Mouse (Mus musculus): Measurements from ENCODE around the gene Dsp. TPM values are rescaled to one million over a fixed set of nuclear protein-coding genes. Genes with fewer than 3 reads are reported as not detected.

The Dsp gene
- total RNA-seq (2015) (0.23 and 0.29 TPM in 2 replicates), total RNA-seq (2017) (0.15 and 0.37 TPM in 2 replicates)

- peak; percentile 46 for ATAC-seq (ENCODE audit: poor library complexity, severe bottlenecking)
Measured at GRCm38 (mm10) chr13:38151069-38151588, at the start of gene Dsp. Dsp (plus strand) TSS chr13:38151294.

DNA sequence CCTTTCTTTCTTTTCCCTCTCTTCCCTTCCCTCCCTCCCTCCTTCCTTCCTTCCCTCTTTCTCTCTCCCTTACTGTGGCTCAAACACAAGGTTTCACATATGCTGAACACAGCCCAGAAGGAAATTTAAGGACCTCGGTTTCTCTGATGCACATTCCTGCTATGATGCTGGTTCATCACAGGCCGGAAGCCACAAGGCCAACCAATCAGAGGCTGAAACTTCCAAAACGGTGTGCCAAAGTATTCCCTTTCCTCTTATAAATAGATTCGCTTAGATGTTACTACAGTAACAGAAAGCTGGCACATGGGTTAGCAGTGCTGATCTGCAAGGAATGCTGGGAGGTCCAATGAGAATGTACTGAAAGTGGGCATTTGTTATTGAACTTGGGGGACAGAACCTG is 47.7 kb upstream of the Dsp start:
- no peak for ATAC-seq (ENCODE audit: poor library complexity, severe bottlenecking)

GRCm38 (mm10) chr13:38104501-38104900 is 46.6 kb upstream of the Dsp start:
- ATAC-seq (ENCODE audit: poor library complexity, severe bottlenecking) = no peak

GRCm38 (mm10) chr13:38109081-38109480 is 42.0 kb upstream of the Dsp start:
- no peak for ATAC-seq (ENCODE audit: poor library complexity, severe bottlenecking)

DNA sequence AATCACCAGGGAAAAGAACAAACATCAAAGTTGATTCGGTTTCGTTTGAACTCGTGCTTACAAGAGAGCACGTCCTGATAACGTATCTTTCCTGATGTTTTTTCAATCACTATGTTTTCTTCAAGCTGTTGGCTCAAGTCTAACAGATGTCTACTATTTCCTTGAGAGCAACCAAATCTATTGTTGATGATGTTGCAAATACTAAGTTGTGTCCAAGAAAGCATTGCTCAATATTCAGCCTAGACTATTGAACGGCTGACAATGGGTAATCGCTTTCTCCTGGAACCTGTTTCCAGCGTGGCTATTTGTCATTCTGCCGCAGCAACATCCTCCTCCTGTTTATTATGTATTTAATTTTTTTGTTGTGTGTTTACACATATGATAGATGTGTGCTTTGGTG is 28.8 kb upstream of the Dsp start:
- no peak for ATAC-seq (ENCODE audit: poor library complexity, severe bottlenecking)

- ATAC-seq (ENCODE audit: poor library complexity, severe bottlenecking) = no peak
Measured at GRCm38 (mm10) chr13:38123666-38124065, 27.4 kb upstream of the Dsp start.

- no peak for ATAC-seq (ENCODE audit: poor library complexity, severe bottlenecking)
Measured at GRCm38 (mm10) chr13:38127683-38128082, 23.4 kb upstream of the Dsp start.

DNA sequence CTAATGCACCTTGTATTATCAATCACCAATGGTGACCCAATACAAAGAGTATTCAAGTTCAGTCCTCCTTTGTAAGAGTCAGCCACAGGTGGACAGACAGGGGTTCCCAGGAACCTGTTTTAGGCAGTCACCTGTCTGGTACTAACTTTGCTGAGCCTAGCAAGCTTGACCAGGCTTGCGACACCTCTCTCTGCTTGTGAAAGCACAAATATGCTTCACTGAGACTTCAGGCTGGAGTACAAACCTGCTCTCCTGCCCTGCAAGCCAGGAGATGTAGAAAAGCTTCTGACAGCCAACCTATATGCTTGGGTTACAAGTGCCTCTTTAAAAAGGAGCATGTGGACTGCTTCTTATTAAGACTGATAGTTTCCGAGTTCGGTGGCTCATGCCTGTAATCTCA is 22.8 kb upstream of the Dsp start:
- no peak for ATAC-seq (ENCODE audit: poor library complexity, severe bottlenecking)

DNA sequence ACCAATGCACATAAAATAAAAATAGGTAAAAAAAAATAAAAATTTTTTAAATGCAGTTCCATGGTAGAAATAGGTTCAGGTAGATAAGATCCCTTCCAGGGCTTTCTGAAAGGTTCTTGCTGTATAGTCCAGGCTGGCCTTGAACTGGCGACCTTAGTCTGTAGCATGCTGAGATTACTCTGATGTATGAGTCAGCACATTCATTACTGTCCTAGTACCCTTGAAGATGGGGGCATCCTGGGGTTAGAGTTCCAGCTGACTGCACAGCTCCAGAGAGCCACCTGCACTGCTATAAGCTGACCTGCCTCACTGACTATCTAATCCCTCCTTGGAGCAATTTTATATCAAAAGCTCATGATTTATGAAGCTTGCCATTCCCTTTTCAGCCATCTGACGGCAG is 21.6 kb upstream of the Dsp start:
- ATAC-seq (ENCODE audit: poor library complexity, severe bottlenecking) = no peak

GRCm38 (mm10) chr13:38130116-38130515 is 21.0 kb upstream of the Dsp start:
- ATAC-seq (ENCODE audit: poor library complexity, severe bottlenecking) = no peak

DNA sequence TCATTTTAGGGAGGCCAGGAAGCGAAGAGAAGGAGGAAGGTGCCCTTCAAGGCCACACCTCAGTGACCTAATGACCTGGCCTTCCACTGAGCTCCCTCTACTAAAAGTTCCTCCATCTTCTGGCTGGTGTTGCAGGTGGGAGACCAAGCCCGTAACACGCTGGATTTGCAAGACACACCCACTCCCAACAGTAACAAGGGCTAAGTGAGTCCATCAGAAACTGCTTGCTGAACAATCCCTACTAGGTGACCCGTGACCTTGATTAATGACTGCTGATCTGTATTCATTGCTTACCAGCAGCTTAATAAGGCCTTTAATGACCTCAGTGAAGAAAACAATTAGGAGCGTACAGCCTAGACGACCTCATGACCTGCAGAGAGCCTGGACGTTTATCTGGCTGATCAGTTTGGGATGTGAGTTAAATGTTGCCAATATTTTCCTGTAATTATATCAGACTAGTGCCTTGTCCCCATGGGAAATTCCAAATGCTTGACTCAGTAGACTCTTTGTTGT is 18.0 kb upstream of the Dsp start:
- no peak for ATAC-seq (ENCODE audit: poor library complexity, severe bottlenecking)

- no peak for ATAC-seq (ENCODE audit: poor library complexity, severe bottlenecking)
Measured at GRCm38 (mm10) chr13:38140521-38140920, 10.6 kb upstream of the Dsp start.

GRCm38 (mm10) chr13:38144962-38145713 is 6.0 kb upstream of the Dsp start:
- no peak for ATAC-seq (ENCODE audit: poor library complexity, severe bottlenecking)

- ATAC-seq (ENCODE audit: poor library complexity, severe bottlenecking) = no peak
Measured at GRCm38 (mm10) chr13:38148348-38148747, 2.7 kb upstream of the Dsp start.

DNA sequence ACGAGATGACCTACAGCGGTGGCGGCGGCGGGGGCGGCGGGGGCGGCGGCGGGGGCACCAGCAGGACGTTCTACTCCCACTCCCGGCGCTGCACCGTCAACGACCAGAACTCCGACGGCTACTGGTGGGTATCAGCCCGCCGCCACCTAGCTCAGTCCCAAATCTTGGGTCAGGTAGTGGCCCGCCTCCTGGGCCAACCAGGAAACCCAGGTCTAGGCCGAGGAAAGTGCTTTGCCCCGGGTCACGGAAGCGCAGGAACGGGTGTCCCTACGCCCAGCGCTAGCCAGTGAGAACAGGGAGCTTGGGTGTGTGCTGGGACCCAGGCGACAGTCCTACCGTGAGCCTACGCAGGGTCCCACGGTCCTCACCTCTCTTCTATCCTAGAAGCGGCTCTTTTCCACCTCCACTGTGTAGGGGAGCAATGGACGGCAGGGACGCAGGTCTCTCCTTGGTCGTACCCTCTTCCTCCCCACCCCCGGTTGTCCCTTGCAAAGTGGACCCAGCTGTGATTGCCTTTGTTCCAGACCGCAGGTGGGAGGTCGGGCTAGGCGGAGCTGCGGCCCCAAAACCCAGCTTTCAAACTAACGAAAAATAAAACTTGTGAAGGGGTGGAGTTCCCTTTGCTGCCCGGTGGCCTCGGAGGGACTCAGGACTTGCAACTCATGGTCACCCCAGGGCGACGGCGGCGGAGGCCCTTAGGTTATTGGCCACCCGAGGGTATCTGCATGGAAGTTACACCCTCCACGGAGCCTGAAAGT is 756 bp downstream of the Dsp start:
- ATAC-seq (ENCODE audit: poor library complexity, severe bottlenecking) = peak; percentile 37

GRCm38 (mm10) chr13:38152429-38153035 is 1.4 kb downstream of the Dsp start:
- peak; percentile 63 for ATAC-seq (ENCODE audit: poor library complexity, severe bottlenecking)

DNA sequence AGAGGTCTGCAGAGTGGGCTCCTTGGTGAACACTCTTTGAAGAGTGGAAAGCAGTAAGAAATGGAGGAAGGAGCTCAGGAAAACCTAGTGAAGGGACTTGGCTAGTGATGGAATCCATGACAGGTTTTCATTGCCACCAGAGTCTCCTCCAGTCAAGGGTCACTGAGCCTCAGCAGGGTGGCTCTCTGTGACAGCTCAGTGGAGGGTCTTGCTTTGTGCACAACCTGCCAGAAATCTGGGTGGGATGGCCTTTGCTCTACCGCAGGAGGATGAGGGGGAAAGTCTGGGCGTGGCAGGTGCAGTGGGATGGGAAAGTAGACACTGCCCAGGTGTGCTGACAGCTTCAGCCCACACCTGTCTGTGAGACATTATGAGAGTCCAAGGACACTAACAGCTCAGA is 4.4 kb downstream of the Dsp start:
- no peak for ATAC-seq (ENCODE audit: poor library complexity, severe bottlenecking)

DNA sequence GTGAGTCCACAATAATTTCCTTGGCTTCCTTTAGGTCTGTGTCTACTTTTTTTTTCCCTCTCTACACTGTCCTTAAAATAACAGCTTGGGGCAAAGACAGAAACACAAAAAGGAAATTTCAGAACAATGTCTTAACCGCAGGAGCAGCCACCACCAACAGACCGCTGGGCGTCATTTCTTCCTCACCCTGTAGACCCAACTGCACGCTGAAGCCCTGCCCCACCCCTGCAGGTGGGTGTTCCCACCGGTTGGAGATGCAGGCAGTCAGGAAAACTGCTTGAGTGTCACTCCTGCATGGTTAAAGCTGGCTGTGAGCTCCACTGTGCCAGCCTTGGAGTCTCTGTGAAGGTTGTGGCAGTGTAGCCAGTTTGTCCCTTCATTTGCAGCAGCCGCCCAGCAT is 6.5 kb downstream of the Dsp start:
- ATAC-seq (ENCODE audit: poor library complexity, severe bottlenecking) = peak; percentile 71

DNA sequence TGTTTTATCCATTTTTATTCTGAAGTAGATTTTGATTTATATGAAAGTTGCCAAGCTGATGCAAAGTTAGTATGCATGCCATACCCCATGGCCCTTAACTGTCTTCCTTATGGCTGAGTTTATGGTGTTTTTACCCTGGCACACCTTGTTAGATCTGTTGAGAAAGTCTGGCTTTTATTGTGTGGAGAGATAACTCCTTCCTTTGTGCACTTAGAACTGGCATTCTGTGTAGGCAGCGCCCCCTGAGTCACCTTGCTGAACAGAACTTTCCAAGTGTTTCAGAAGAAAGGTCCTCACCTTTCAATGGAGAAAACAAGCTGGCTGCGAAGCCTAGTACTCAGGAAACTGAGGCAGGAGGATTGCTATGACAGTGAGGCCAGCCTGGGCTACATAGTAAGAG is 10.9 kb downstream of the Dsp start:
- no peak for ATAC-seq (ENCODE audit: poor library complexity, severe bottlenecking)

DNA sequence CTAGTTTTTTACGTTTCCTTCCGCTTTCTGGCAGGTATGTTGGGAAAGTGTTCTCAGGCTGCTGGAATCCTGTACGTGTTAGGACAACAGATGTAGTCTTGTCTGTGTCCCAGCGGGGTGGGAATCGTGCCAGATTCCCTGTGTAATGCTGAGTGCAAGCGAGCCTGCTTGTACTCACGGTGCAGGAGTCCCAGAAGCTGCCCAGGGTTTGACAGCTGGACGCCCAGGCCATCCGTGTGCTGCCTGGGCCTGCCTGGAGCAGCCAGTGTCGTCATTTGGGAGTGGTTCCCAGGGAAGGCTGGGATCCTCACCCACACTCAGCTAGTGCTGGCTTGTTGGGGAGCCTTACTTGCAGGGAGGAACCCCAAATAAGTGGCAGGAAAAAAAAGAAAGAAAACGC is 11.6 kb downstream of the Dsp start:
- no peak for ATAC-seq (ENCODE audit: poor library complexity, severe bottlenecking)

GRCm38 (mm10) chr13:38164932-38165331 is 13.8 kb downstream of the Dsp start:
- no peak for ATAC-seq (ENCODE audit: poor library complexity, severe bottlenecking)

Measured in megakaryocyte, adult 5-6 weeks (primary cell).